Mouse (Mus musculus) frontal cortex, postnatal 14 days (tissue): ENCODE data around the gene Rcsd1.

Experiments used
- DNase-seq, 2 experiments: peaks; one replicate each; pipeline ENCODE4 v3.0.0; 2022; ENCODE audit warnings: low spot score in 2 of 2

The Rcsd1 gene

GRCm38 (mm10) chr1:165661725-165662124, 47.8 kb downstream of the Rcsd1 start:
- DNase-seq, result no peak

- no peak for DNase-seq
These were observed 48.4 kb downstream of the Rcsd1 start for GRCm38 (mm10) chr1:165661191-165661590.

- DNase-seq, result peak in 1 of 2 experiments; percentile 49
These were observed 48.8 kb downstream of the Rcsd1 start for GRCm38 (mm10) chr1:165660774-165661173.

- peak; percentile 36 to 68 for DNase-seq
These were observed 51.0 kb downstream of the Rcsd1 start for GRCm38 (mm10) chr1:165658602-165659001.

- DNase-seq, result no peak
These were observed 54.1 kb downstream of the Rcsd1 start for GRCm38 (mm10) chr1:165655482-165655881.

GRCm38 (mm10) chr1:165655022-165655421, 54.5 kb downstream of the Rcsd1 start:
- no peak for DNase-seq

GRCm38 (mm10) chr1:165653126-165653885, 56.3 kb downstream of the Rcsd1 start:
- DNase-seq, result no peak

GRCm38 (mm10) chr1:165652507-165652906, 57.0 kb downstream of the Rcsd1 start:
- DNase-seq, result no peak

GRCm38 (mm10) chr1:165651158-165651557, 58.4 kb downstream of the Rcsd1 start:
- no peak for DNase-seq

- DNase-seq, result no peak
These were observed 64.5 kb downstream of the Rcsd1 start for GRCm38 (mm10) chr1:165645102-165645501.

- no peak for DNase-seq
These were observed 65.8 kb downstream of the Rcsd1 start for GRCm38 (mm10) chr1:165643735-165644134.

GRCm38 (mm10) chr1:165642780-165643311, 66.7 kb downstream of the Rcsd1 start:
- DNase-seq, result peak in 1 of 2 experiments; percentile 42

GRCm38 (mm10) chr1:165641786-165642771, 67.5 kb downstream of the Rcsd1 start:
- DNase-seq, result peak; percentile 82 to 93

GRCm38 (mm10) chr1:165641271-165641771, 68.2 kb downstream of the Rcsd1 start:
- DNase-seq, result peak; percentile 54 to 75

GRCm38 (mm10) chr1:165636289-165636688, 73.3 kb downstream of the Rcsd1 start:
- DNase-seq, result no peak

- DNase-seq, result no peak
These were observed 74.3 kb downstream of the Rcsd1 start for GRCm38 (mm10) chr1:165635055-165635897.

GRCm38 (mm10) chr1:165634151-165634884, 75.2 kb downstream of the Rcsd1 start, which contains the start of gene Mpzl1:
Gene Mpzl1, minus strand, starts transcription at chr1:165634538.
- peak; percentile 96 to 97 for DNase-seq

GRCm38 (mm10) chr1:165633345-165633744, 76.2 kb downstream of the Rcsd1 start:
- DNase-seq, result no peak

GRCm38 (mm10) chr1:165631136-165631535, 78.4 kb downstream of the Rcsd1 start:
- DNase-seq, result no peak

- no peak for DNase-seq
These were observed 79.6 kb downstream of the Rcsd1 start for GRCm38 (mm10) chr1:165629975-165630374.
